Mouse (Mus musculus) limb, embryonic 12.5 days (tissue): ENCODE results near the gene Arl15. TPM values are rescaled to one million over a fixed set of nuclear protein-coding genes. Genes with fewer than 3 reads are reported as not detected.
A peak's percentile ranks its signal among the peaks of the same experiment; 100 is the strongest.

Experiments used
- ATAC-seq: fragments of 200-750 bp; cut with Nextera tagmentation; 2 replicates; pipeline ENCODE4 v1.8.0; 2017; ENCODE audit warnings: low read depth, moderate TSS enrichment; ENCODE audit not compliant: insufficient number of reproducible peaks, insufficient read depth, low FRiP score, low TSS enrichment
- H3K27ac ChIP-seq: fragments of 300-500 bp; sonication (generic); 2 replicates; pipeline ENCODE4 v1.5.1; 2016; ENCODE audit warnings: mild to moderate bottlenecking, moderate library complexity
- H3K27me3 ChIP-seq: fragments of 300-500 bp; sonication (generic); 2 replicates; pipeline ENCODE4 v1.6.1; 2016; ENCODE audit warnings: mild to moderate bottlenecking, moderate library complexity
- H3K36me3 ChIP-seq: fragments of 300-500 bp; sonication (generic); 2 replicates; pipeline ENCODE4 v1.6.1; 2016; ENCODE audit warnings: mild to moderate bottlenecking, moderate library complexity
- H3K4me1 ChIP-seq: fragments of 300-500 bp; sonication (generic); replicated peaks from 2 replicates; pipeline ENCODE4 v1.6.1; 2016
- H3K4me2 ChIP-seq: fragments of 300-500 bp; sonication (generic); 2 replicates; pipeline ENCODE4 v1.6.1; 2016; ENCODE audit warnings: mild to moderate bottlenecking, moderate library complexity
- H3K4me3 ChIP-seq: fragments of 300-500 bp; sonication (generic); replicated peaks from 2 replicates; pipeline ENCODE4 v1.5.1; 2016; ENCODE audit warnings: mild to moderate bottlenecking
- H3K9ac ChIP-seq: fragments of 300-500 bp; sonication (generic); replicated peaks from 2 replicates; pipeline ENCODE4 v1.6.1; 2016; ENCODE audit warnings: mild to moderate bottlenecking, moderate library complexity
- H3K9me3 ChIP-seq: fragments of 300-500 bp; sonication (generic); 2 replicates; pipeline ENCODE4 v1.6.1; 2016; ENCODE audit warnings: mild to moderate bottlenecking, moderate library complexity
- WGBS: fragments of 180-500 bp; shearing (Covaris S2); methylation state at CpG from one replicate; pipeline ENCODE4 v1.1.7; 2016; 5-methylcytosine and 5-hydroxymethylcytosine counted together
- polyA plus RNA-seq: library from polyadenylated mRNA; unstranded; fragments of >200 nt; fragmentation: Nextera tagmentation; extraction: Ambion mirVana; gene quantifications from 2 replicates; pipeline ENCODE4 v1.2.1, GENCODE M21; 2016

The Arl15 gene
- 17.4 and 17.8 TPM in 2 replicates for polyA plus RNA-seq

DNA sequence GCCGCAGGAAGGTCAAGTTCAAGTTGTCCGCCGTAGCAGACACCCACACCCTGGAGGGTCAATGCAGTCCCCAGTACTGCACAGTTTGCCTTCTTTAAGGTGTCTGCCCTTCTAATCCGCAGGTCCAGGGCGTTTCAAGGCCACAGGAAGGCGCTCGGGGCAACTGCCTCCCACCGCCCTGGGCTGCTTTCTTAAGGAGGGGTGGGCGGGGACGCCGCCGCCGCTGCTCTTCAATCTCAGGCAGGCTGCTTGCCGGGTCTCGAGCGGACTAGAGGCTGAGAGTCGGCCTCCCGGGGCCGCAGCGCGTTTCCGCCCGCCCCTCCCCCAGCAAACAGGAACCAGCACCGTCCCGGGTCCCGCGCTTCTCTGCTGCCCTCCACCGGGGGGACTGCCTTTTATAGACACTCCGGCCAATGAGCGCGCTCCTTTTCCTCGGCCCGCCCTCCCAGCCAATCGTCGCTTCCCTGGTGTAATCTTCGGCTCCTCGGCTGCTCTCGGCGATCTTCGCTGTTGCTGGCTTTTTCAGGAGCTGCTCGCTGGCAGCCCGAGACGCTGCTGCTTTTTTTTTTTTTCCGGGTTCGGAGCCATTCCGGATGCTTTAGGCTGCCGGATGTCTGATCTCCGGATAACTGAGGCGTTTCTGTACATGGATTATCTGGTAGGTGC, at the start of gene Arl15:
Arl15 (plus strand) TSS at position 467 of the 666 bp plus-strand sequence.
- H3K4me1 ChIP-seq, result peaks cover 20% of the 10 kb centered on the region
- H3K27ac ChIP-seq, result peak within 1 kb of the TSS; percentile 94
- peak within 1 kb of the TSS; percentile 62 for H3K4me2 ChIP-seq
- WGBS, result under 1% methylated on average over 49 of the region's 49 CpGs
- peak within 1 kb of the TSS; percentile 80 for H3K4me3 ChIP-seq
- peak within 1 kb of the TSS; percentile 95 for H3K9ac ChIP-seq
- peak; percentile 97 for ATAC-seq
- no peaks in the 10 kb centered on the region for H3K9me3 ChIP-seq
- H3K36me3 ChIP-seq, result no peaks in the 10 kb centered on the region
- no peaks in the 10 kb centered on the region for H3K27me3 ChIP-seq

DNA sequence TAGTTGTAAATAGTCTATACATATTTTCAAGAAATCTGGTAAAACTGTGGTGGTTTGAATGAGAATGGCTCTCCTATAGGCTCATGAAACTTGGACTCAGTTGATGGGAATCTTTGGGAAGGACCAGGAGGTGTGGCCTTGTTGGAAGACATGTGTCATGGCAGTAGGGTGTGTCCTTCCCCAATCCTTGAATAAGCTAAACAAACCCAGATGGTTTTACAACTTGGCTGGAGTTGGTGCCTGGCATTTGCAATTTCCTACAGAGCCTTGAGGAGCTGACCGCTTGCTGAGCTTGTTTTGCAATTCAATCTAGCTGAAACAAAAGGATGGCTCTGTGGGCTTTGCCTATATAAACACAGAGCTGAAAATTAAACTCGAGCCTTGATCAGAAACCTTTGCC, 49.0 kb upstream of the Arl15 start:
- Histone ChIP-seq H3K27me3 (no peaks in the 10 kb centered on the region), H3K27ac (no peak overlapping the region), H3K9ac (no peak overlapping the region), H3K4me1 (0 out of 2 replicates have a peak, but pooled peaks cover 4% of the 10 kb centered on the region), H3K4me3 (no peak overlapping the region), H3K9me3 (peaks cover 4% of the 10 kb centered on the region; the same call in 1 of the 2 replicates), H3K36me3 (no peaks in the 10 kb centered on the region), H3K4me2 (no peak overlapping the region)
- no peak for ATAC-seq
- WGBS, result 59% methylated on average over 2 of the region's 2 CpGs

DNA sequence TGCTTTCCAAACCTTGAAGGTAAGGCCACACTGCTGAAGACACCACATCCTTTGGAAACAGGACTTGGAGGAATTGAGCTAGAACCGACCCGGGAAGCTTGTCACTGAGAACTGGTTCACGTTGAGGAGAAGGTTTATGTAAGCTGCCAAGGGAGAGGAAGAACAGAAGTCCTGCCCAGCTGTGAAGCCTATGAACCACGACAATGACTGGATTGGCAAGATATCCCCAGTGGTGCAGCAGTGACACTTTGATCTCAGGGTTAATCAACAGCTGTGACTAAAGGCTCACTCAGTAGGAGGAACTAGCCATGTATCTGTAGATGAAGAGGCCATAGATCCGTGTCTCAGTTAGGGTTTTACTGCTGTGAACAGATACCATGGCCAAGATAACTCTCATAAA, 43.5 kb upstream of the Arl15 start:
- no peaks in the 10 kb centered on the region for H3K36me3 ChIP-seq
- H3K4me1 ChIP-seq, result no peaks in the 10 kb centered on the region
- no peak overlapping the region for H3K4me2 ChIP-seq
- no peak overlapping the region for H3K9ac ChIP-seq
- no peak for ATAC-seq
- no peaks in the 10 kb centered on the region for H3K9me3 ChIP-seq
- H3K27me3 ChIP-seq, result no peaks in the 10 kb centered on the region
- no peak overlapping the region for H3K4me3 ChIP-seq
- H3K27ac ChIP-seq, result no peak overlapping the region
- 77% methylated on average over 5 of the region's 5 CpGs for WGBS

DNA sequence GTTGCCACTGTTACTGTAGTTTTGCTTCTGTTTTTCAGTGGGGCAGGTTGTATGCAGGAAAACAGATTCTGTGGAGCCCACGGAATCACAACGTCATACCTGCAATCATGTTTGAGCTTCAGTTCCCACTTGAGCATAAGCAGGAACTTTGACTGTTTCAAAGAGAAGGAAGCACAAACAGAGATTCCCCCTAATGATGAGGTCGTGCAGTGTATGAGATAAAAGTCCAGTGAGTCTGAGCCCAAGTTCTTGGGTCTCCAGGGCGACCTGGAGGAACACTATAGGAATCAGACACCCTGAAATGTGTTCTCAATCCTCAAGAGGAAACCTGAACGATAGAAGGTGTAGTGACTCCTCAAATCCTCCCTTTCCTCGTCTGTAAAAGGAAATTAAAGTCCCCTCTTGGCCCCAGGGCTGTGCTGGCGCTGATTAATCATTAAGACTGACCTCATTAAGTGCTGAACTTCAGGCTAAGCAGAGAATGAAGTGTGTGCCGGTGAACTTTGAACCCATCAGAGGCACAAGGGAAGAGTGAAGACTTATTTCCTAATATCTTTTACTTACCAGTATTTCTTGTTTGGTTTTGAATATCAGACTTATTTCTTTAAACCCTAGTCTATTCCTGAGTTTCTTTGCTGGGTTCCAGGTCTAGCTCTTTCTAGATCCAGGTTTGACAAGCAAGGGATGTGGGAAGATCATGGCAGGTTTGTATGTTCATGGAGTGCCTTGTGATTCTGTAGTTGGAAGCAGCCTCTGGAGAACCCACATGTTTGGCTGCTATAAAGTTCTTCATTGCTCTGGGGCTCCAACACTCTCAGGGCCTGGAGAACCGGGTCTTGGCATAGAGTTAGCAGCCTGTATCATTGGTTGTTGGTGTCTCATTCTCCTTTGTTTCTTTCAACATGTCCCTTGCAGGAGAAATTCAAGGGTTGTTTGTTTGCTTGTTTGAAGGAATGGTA, 39.3 kb upstream of the Arl15 start:
- ATAC-seq, result no peak
- H3K4me2 ChIP-seq, result no peak overlapping the region
- H3K9ac ChIP-seq, result no peak overlapping the region
- WGBS, result 42% methylated on average over 9 of the region's 9 CpGs
- no peaks in the 10 kb centered on the region for H3K9me3 ChIP-seq
- H3K27me3 ChIP-seq, result no peaks in the 10 kb centered on the region
- H3K36me3 ChIP-seq, result no peaks in the 10 kb centered on the region
- H3K4me1 ChIP-seq, result no peaks in the 10 kb centered on the region
- no peak overlapping the region for H3K4me3 ChIP-seq
- no peak overlapping the region for H3K27ac ChIP-seq

DNA sequence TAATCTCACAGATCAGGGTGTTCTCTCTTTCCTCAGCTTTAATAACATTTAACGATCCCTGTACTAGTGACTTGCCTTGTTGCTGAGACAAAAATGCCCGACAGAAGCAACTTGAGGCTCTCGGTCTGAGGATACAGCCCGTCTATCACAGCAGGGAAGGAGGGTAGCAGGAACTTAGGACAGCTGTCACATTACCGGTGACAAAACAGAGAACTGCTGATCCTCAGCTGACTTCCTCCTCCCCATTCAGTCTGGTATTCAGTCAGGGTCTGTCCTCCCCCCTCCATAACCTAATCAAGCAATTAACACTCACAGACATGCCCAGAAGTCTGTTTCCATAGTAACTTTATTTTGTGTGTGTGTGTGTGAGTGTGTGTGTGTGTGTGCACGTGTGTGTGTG, 38.5 kb upstream of the Arl15 start:
- Histone ChIP-seq H3K27me3 (no peaks in the 10 kb centered on the region), H3K4me3 (no peak overlapping the region), H3K27ac (no peak overlapping the region), H3K4me2 (no peak overlapping the region), H3K4me1 (no peaks in the 10 kb centered on the region), H3K9ac (no peak overlapping the region), H3K9me3 (no peaks in the 10 kb centered on the region), H3K36me3 (no peaks in the 10 kb centered on the region)
- no peak for ATAC-seq
- WGBS, result 32% methylated on average over 6 of the region's 6 CpGs

DNA sequence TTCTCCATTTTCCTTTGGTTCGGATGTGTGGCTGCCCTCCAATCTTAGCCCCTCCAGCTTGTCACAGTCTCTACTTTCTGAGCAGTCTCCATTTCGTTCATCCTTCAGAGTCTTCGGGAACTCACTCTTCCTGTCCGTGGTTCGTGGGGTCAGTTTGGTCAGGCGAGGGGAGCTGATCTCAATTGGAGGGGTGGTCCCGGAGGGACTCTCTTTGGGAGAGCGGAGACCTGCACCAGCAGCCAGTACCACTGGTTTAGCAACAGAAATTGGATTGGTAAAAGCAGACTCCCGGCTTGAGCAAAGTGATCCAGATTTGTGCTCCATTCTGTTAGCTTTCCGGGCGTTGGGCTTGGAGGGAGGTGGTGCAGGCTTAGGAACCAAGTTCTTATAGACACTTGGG, 32.6 kb upstream of the Arl15 start:
- 89% methylated on average over 11 of the region's 11 CpGs for WGBS
- Histone ChIP-seq H3K4me1 (no peaks in the 10 kb centered on the region), H3K9ac (no peak overlapping the region), H3K36me3 (no peaks in the 10 kb centered on the region), H3K9me3 (no peaks in the 10 kb centered on the region), H3K27me3 (no peaks in the 10 kb centered on the region), H3K4me3 (no peak overlapping the region), H3K4me2 (no peak overlapping the region), H3K27ac (no peak overlapping the region)
- no peak for ATAC-seq

DNA sequence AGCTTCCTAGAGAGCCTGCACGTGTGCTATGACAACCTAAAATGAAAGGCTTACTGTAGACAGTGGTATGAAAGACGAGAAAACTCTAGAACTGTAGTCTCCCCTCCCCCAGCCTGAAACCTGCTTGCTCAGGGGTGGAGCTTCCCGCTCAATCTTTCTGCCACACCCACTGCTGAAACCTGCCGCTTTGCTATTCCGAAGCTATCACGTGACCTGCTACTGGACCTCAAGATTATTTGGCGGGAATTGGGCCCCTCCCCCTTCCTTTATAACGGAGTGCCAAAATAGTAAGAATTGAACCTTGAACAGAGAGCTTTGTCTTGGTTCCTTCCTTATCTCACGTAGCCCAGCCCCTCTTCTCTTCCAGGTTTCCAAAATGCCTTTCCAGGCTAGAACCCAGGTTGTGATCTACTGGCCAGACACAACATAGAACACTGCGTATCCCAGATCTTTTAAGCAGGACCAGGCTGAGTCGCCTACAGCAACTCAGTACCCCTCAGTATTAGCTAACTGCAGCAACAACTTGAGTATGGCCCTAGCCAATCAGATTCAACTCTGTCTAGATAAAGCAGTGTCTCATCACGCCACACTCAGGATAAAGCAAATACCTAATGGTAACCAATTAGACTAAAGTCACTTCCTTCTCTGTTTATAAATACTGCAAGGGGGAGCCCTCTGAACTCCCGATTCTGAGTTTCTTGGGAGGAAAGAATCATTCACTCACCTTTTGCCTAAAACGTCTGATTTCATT, 31.4 kb upstream of the Arl15 start:
- H3K36me3 ChIP-seq, result no peaks in the 10 kb centered on the region
- no peak overlapping the region for H3K27ac ChIP-seq
- no peak for ATAC-seq
- H3K27me3 ChIP-seq, result no peaks in the 10 kb centered on the region
- no peaks in the 10 kb centered on the region for H3K4me1 ChIP-seq
- H3K9ac ChIP-seq, result no peak overlapping the region
- WGBS, result 86% methylated on average over 14 of the region's 14 CpGs
- no peak overlapping the region for H3K4me2 ChIP-seq
- H3K4me3 ChIP-seq, result no peak overlapping the region
- no peaks in the 10 kb centered on the region for H3K9me3 ChIP-seq

DNA sequence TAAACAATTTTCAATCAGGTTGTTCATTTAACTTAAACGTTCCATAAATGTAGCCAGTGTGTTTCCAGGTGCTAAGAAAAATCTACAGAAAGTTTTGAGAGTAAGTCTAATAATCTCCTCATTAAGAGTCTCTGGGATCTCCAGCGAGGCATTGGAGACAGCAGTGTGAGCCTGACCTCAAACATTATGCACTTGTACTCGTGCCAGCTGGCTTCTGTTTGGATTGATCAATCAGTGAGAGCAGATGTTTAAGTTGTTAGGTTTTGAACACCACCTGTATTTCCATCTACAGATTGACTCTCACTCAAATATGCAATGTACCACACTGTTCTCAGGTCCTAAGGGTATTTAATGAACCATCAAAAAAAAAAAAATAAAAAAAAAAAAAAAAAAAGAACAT, 28.9 kb upstream of the Arl15 start:
- Histone ChIP-seq H3K9me3 (no peaks in the 10 kb centered on the region), H3K4me2 (no peak overlapping the region), H3K27ac (no peak overlapping the region), H3K4me1 (no peaks in the 10 kb centered on the region), H3K9ac (no peak overlapping the region), H3K4me3 (no peak overlapping the region), H3K27me3 (no peaks in the 10 kb centered on the region), H3K36me3 (no peaks in the 10 kb centered on the region)
- ATAC-seq, result no peak
- 28% methylated on average over 3 of the region's 3 CpGs for WGBS

DNA sequence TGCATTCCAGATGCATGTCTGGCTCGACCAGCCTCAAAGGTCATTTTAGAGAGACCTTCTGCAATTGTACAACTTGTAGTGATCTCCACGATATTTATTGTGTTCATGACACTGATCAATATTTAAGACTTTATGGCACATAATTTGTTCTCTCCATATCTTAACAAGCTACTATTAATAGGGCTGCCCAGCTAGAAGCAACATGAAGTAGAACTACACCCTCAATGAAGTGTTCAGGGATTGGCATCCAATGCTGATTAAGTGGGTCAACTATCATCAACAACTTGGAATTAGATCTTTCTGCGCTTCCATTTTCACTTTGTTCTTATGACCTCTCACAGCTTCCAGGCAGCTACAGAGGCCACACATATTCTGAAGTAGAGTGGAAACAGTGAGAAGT, 24.5 kb upstream of the Arl15 start:
- Histone ChIP-seq H3K36me3 (no peaks in the 10 kb centered on the region), H3K27me3 (no peaks in the 10 kb centered on the region), H3K4me1 (peaks cover 10% of the 10 kb centered on the region), H3K27ac (no peak overlapping the region), H3K9ac (no peak overlapping the region), H3K4me2 (no peak overlapping the region), H3K9me3 (0 out of 2 replicates have a peak, but pooled peaks cover 2% of the 10 kb centered on the region), H3K4me3 (no peak overlapping the region)
- 87% methylated on average over 3 of the region's 3 CpGs for WGBS
- ATAC-seq, result no peak

DNA sequence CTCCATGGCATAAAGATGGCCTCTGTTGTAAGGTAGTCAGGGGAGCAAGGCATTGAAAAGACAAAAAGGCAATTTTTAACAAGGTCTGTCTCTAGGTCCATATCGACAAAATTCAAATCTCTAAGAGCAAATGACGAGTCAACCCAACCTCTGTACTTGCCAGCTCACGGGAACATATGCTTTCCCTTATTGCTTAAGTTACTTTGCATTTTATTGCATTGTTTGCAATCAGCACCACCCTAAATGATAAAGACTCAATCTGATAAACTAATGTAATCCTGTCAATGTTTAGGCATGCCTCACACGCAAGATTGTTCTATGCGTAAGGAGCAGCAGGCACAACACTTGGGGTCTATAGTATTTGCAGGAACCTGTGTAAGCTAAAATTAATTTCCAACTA, 24.0 kb upstream of the Arl15 start:
- WGBS, result 91% methylated on average over 5 of the region's 5 CpGs
- no peak for ATAC-seq
- Histone ChIP-seq H3K9me3 (0 out of 2 replicates have a peak, but pooled peaks cover 2% of the 10 kb centered on the region), H3K27me3 (no peaks in the 10 kb centered on the region), H3K9ac (no peak overlapping the region), H3K27ac (no peak overlapping the region), H3K4me3 (no peak overlapping the region), H3K4me2 (no peak overlapping the region), H3K36me3 (no peaks in the 10 kb centered on the region), H3K4me1 (peaks cover 15% of the 10 kb centered on the region)

DNA sequence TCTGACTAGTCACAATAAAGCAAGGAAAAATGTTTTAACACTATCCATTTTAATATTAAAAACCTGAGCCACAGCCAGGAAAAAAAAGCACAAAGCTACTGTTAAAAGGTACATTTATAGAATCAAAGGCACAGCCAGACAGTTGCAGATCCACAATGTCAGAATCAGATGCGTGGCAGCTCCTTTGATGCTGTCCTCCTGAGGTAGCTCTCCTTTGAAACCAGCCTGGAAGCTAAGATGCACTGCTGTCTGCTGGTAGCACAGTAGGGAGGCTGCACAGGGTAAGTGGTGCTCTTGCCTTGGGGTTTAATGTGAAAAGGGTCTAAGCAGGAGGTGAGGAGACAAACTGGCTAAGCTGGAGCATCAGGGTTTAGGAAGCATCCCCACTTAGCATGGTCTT, 23.0 kb upstream of the Arl15 start:
- Histone ChIP-seq H3K9me3 (0 out of 2 replicates have a peak, but pooled peaks cover 2% of the 10 kb centered on the region), H3K27ac (no peak overlapping the region), H3K4me1 (peaks cover 25% of the 10 kb centered on the region), H3K9ac (no peak overlapping the region), H3K4me2 (no peak overlapping the region), H3K4me3 (no peak overlapping the region), H3K27me3 (no peaks in the 10 kb centered on the region), H3K36me3 (no peaks in the 10 kb centered on the region)
- no peak for ATAC-seq
- 27% methylated on average over 1 of the region's 1 CpGs for WGBS
